Mouse (Mus musculus) lung, adult 2 months (tissue): Measurements from ENCODE around the gene Rcan2.

ENCODE experiments used
- CTCF ChIP-seq: fragments of 200-500 bp; IDR thresholded peaks from 2 replicates; pipeline ENCODE4 v1.5.1; 2011; ENCODE audit warnings: mild to moderate bottlenecking, low read length, control low read depth; ENCODE audit not compliant: insufficient read depth
- POLR2A ChIP-seq: fragments of 200-500 bp; IDR thresholded peaks from 2 replicates; pipeline ENCODE4 v1.6.1; 2011; ENCODE audit warnings: low read depth, mild to moderate bottlenecking, control low read depth, low read length, borderline replicate concordance; ENCODE audit errors: extremely low read depth

- TF ChIP-seq CTCF (no peak), POLR2A (no peak)
Observed at GRCm38 (mm10) chr17:44020707-44021220, 219.6 kb downstream of the Rcan2 start.
